Mouse (Mus musculus): Measurements from ENCODE around the gene Tcerg1l. TPM values are rescaled to one million over a fixed set of nuclear protein-coding genes. Genes with fewer than 3 reads are reported as not detected.

Gene Tcerg1l
- total and polyA plus RNA-seq, 3 experiments, result not detected

DNA sequence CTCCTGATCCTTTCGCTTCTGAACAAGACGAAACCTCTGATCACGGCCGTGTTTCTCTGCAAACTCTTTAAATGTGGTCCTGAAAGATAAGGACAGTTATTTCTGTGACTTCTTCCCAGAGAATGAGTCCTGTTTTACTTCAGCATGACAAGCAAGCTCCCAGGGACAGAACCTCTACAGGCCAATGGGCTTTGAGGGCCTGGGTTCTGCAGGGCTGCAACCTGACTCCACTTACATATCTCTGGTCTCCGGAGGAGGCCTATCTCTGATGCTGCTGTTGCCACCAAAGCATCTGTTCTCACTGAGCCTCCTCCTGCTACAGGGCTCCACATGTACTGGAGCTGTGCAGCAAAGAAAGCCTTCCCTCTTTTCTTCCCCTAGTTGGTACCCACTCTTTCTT lies 187.8 kb downstream of the Tcerg1l start:
- Histone ChIP-seq H3K9ac (ENCODE audit: control insufficient read depth, low read depth, low read length, poor library complexity, severe bottlenecking) (no peak overlapping the region), H3K9me3 (replicated peaks; ENCODE audit: insufficient read depth, low read length) (no peaks in the 10 kb centered on the region), H3K27ac (ENCODE audit: control insufficient read depth, low read depth, low read length) (no peak overlapping the region), H3K27me3 (ENCODE audit: control insufficient read depth in 1 of 2, insufficient read depth in 2 of 2, low read length in 2 of 2) (no peaks in the 10 kb centered on the region), H3K4me3 (ENCODE audit: control insufficient read depth in 1 of 2, insufficient read depth in 1 of 2, low read depth in 2 of 2, low read length in 2 of 2) (no peak overlapping the region), H3K79me2 (ENCODE audit: control insufficient read depth, insufficient read depth, low read length, poor library complexity) (no peaks in the 10 kb centered on the region), H3K4me1 (ENCODE audit: control insufficient read depth in 1 of 2, insufficient read depth in 2 of 2, low read length in 2 of 2) (no peaks in the 10 kb centered on the region), H3K36me3 (ENCODE audit: control insufficient read depth in 1 of 2, insufficient read depth in 2 of 2, low read length in 2 of 2) (no peaks in the 10 kb centered on the region)
- DNase-seq (ENCODE audit: low read depth, low spot score), result no peak
- no peak for TF ChIP-seq USF2 (IDR thresholded peaks at IDR 0.05; ENCODE audit: borderline replicate concordance in 1 of 2, insufficient read depth in 1 of 2, low read depth in 1 of 2, low read length in 2 of 2)
- TF ChIP-seq JUND (IDR thresholded peaks at IDR 0.05; ENCODE audit: low read depth, low read length), result no peak
- TF ChIP-seq CTCF (IDR thresholded peaks at IDR 0.05 in 2 of 3, conservative IDR thresholded peaks at IDR 0.05 in 1 of 3; ENCODE audit: control insufficient read depth in 1 of 3, insufficient read depth in 1 of 3, low read depth in 2 of 3, low read length in 3 of 3, poor library complexity in 1 of 3, severe bottlenecking in 1 of 3), result no peak
- no peak for TF ChIP-seq RAD21 (IDR thresholded peaks at IDR 0.05; ENCODE audit: low read depth, low read length)
- no peak for TF ChIP-seq BHLHE40 (IDR thresholded peaks at IDR 0.05; ENCODE audit: borderline replicate concordance, low read depth, low read length)
- TF ChIP-seq ZC3H11A (IDR thresholded peaks at IDR 0.05; ENCODE audit: low read depth, low read length), result no peak
- TF ChIP-seq UBTF (IDR thresholded peaks at IDR 0.05; ENCODE audit: borderline replicate concordance, insufficient read depth, low read depth, low read length), result no peak

DNA sequence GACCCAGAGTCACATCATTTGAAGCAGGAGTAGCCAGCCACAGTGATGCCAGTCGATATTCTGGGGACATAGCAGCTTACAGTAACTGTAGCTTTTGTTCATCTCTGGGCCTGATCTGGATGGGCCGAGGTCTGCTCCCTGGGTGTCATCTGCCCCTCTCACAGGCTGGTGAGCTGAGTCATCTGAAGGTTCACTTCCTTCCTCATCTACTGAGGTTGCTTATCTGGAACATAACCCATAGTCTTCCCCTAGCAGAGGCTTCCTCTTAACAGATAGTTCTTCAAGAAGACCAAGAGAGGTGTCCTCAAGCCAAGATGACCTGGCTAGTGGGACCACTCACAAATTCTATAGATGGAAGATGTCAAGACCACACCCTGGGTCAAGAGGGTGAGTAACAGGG lies 192.4 kb downstream of the Tcerg1l start:
- H3K4me3 ChIP-seq (ENCODE audit: control insufficient read depth in 1 of 2, insufficient read depth in 1 of 2, low read depth in 2 of 2, low read length in 2 of 2), result no peak overlapping the region
- no peaks in the 10 kb centered on the region for H3K36me3 ChIP-seq (ENCODE audit: control insufficient read depth in 1 of 2, insufficient read depth in 2 of 2, low read length in 2 of 2)
- no peaks in the 10 kb centered on the region for H3K27me3 ChIP-seq (ENCODE audit: control insufficient read depth in 1 of 2, insufficient read depth in 2 of 2, low read length in 2 of 2)
- H3K9me3 ChIP-seq (replicated peaks; ENCODE audit: insufficient read depth, low read length), result no peaks in the 10 kb centered on the region
- TF ChIP-seq MEF2A (IDR thresholded peaks at IDR 0.05; ENCODE audit: extremely low read depth, insufficient replicate concordance, low read depth, low read length, poor library complexity, severe bottlenecking), result no peak
- no peak for TF ChIP-seq ZC3H11A (IDR thresholded peaks at IDR 0.05; ENCODE audit: low read depth, low read length)
- TF ChIP-seq CHD2 (IDR thresholded peaks at IDR 0.05; ENCODE audit: low read length), result no peak
- TF ChIP-seq CTCF (IDR thresholded peaks at IDR 0.05 in 2 of 3, conservative IDR thresholded peaks at IDR 0.05 in 1 of 3; ENCODE audit: control insufficient read depth in 1 of 3, insufficient read depth in 1 of 3, low read depth in 2 of 3, low read length in 3 of 3, poor library complexity in 1 of 3, severe bottlenecking in 1 of 3), result no peak
- TF ChIP-seq E2F4 (IDR thresholded peaks at IDR 0.05; ENCODE audit: borderline replicate concordance, low read depth, low read length), result no peak
- H3K9ac ChIP-seq (ENCODE audit: control insufficient read depth, low read depth, low read length, poor library complexity, severe bottlenecking), result no peak overlapping the region
- no peaks in the 10 kb centered on the region for H3K4me1 ChIP-seq (ENCODE audit: control insufficient read depth in 1 of 2, insufficient read depth in 2 of 2, low read length in 2 of 2)
- DNase-seq (ENCODE audit: low read depth, low spot score), result no peak
- H3K27ac ChIP-seq (ENCODE audit: control insufficient read depth, low read depth, low read length), result no peak overlapping the region
- no peaks in the 10 kb centered on the region for H3K79me2 ChIP-seq (ENCODE audit: control insufficient read depth, insufficient read depth, low read length, poor library complexity)

DNA sequence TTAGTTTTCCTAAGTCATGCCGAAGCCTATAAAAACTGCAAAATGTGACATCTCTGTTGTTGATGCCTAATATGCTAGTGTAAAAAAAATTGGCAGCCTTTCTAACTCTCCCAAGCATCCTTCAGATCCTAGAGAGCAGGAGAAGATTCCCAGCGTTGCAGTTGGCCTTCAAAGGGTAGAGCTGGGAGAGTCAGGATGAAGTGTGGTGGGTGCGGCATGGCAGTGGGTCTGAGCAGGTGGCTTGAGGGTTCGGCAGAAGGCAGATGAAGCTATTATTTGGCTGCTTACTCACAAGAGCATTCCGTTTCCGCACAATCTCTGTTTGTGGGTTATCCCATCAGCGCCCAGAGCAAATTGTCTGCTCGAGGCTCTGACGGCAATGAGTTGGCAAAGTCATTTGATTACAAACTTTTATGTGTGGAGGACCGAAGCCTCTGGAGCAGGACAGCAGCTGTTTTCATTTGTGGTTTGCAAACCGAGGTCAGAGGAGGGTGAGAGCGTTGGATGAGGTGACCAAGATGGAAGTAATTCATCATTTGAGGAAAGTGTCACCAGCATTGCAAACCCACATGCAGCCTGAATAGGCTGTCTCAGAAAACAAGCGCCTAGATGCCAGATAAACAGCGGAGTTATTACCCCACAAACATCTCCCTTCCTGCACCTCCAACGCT lies 195.2 kb downstream of the Tcerg1l start:
- Histone ChIP-seq H3K36me3 (ENCODE audit: control insufficient read depth in 1 of 2, insufficient read depth in 2 of 2, low read length in 2 of 2) (no peaks in the 10 kb centered on the region), H3K27ac (ENCODE audit: control insufficient read depth, low read depth, low read length) (no peak overlapping the region), H3K27me3 (ENCODE audit: control insufficient read depth in 1 of 2, insufficient read depth in 2 of 2, low read length in 2 of 2) (no peaks in the 10 kb centered on the region), H3K9ac (ENCODE audit: control insufficient read depth, low read depth, low read length, poor library complexity, severe bottlenecking) (no peak overlapping the region), H3K4me1 (ENCODE audit: control insufficient read depth in 1 of 2, insufficient read depth in 2 of 2, low read length in 2 of 2) (no peaks in the 10 kb centered on the region), H3K79me2 (ENCODE audit: control insufficient read depth, insufficient read depth, low read length, poor library complexity) (no peaks in the 10 kb centered on the region), H3K9me3 (replicated peaks; ENCODE audit: insufficient read depth, low read length) (no peaks in the 10 kb centered on the region), H3K4me3 (ENCODE audit: control insufficient read depth in 1 of 2, insufficient read depth in 1 of 2, low read depth in 2 of 2, low read length in 2 of 2) (no peak overlapping the region)
- TF ChIP-seq USF2 (IDR thresholded peaks at IDR 0.05; ENCODE audit: borderline replicate concordance in 1 of 2, insufficient read depth in 1 of 2, low read depth in 1 of 2, low read length in 2 of 2), result no peak
- no peak for TF ChIP-seq NRF1 (IDR thresholded peaks at IDR 0.05; ENCODE audit: insufficient read depth, low read depth, low read length, poor library complexity, severe bottlenecking)
- no peak for TF ChIP-seq CHD2 (IDR thresholded peaks at IDR 0.05; ENCODE audit: low read length)
- no peak for TF ChIP-seq MAX (IDR thresholded peaks at IDR 0.05; ENCODE audit: low read length)
- no peak for TF ChIP-seq SMC3 (IDR thresholded peaks at IDR 0.05; ENCODE audit: low read depth, low read length)
- no peak for TF ChIP-seq KAT2A (conservative IDR thresholded peaks at IDR 0.05; ENCODE audit: low read depth, low read length)
- no peak for TF ChIP-seq ELF1 (IDR thresholded peaks at IDR 0.05; ENCODE audit: low read depth, low read length)
- no peak for TF ChIP-seq MEF2A (IDR thresholded peaks at IDR 0.05; ENCODE audit: extremely low read depth, insufficient replicate concordance, low read depth, low read length, poor library complexity, severe bottlenecking)
- no peak for TF ChIP-seq ETS1 (IDR thresholded peaks at IDR 0.05; ENCODE audit: low read depth, low read length)
- DNase-seq (ENCODE audit: low read depth, low spot score), result no peak
